Mouse (Mus musculus): ENCODE results near the gene Rrp12. TPM values are rescaled to one million over a fixed set of nuclear protein-coding genes. Genes with fewer than 3 reads are reported as not detected.

The Rrp12 gene
- polyA plus RNA-seq, 1 experiment, result 2.1 TPM

GRCm38 (mm10) chr19:41916853-41917252, 20.9 kb upstream of the Rrp12 start:
- peaks cover 22% of the 10 kb centered on the region for H3K4me1 ChIP-seq (ENCODE audit: control insufficient read depth, insufficient read depth, low read length)
- TF ChIP-seq POLR2A (IDR thresholded peaks at IDR 0.05; ENCODE audit: borderline replicate concordance, low read depth, low read length), result no peak
- no peak for TF ChIP-seq CTCF (IDR thresholded peaks at IDR 0.05; ENCODE audit: low read depth, low read length)
- no peak overlapping the region for H3K4me3 ChIP-seq (ENCODE audit: insufficient read depth, low read length)
- H3K27ac ChIP-seq (ENCODE audit: insufficient read depth, low read depth, low read length), result peak overlapping the region; percentile 60

DNA sequence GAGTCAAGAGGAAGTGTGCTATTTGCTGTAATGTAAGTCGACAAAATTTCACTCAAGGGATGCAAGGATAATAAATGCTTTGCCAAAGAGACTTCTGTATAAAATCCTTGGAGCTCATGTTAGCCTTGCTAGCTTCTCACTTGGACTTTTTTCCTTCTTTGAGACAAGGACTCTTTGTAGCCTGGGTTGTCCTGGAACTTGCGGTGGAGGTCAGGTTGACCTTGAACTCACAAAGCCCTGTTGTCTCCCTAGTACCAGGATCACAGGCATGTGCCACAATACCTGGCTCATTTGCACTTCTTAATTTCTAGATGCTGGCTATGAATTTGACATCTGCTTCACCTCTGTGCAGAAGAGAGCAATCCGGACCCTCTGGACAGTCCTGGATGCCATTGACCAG, 19.3 kb upstream of the Rrp12 start:
- peaks cover 25% of the 10 kb centered on the region for H3K4me1 ChIP-seq (ENCODE audit: control insufficient read depth, insufficient read depth, low read length)
- TF ChIP-seq CTCF (IDR thresholded peaks at IDR 0.05; ENCODE audit: low read depth, low read length) (no peak), POLR2A (IDR thresholded peaks at IDR 0.05; ENCODE audit: borderline replicate concordance, low read depth, low read length) (no peak)
- H3K4me3 ChIP-seq (ENCODE audit: insufficient read depth, low read length), result no peak overlapping the region
- peak overlapping the region; percentile 9; the same call in 1 of the 2 replicates for H3K27ac ChIP-seq (ENCODE audit: insufficient read depth, low read depth, low read length)

- peaks cover 25% of the 10 kb centered on the region for H3K4me1 ChIP-seq (ENCODE audit: control insufficient read depth, insufficient read depth, low read length)
- H3K27ac ChIP-seq (ENCODE audit: insufficient read depth, low read depth, low read length), result peak overlapping the region; percentile 75
- H3K4me3 ChIP-seq (ENCODE audit: insufficient read depth, low read length), result peak overlapping the region; percentile 87; the same call in 1 of the 2 replicates
Observed at GRCm38 (mm10) chr19:41914592-41914882, 18.6 kb upstream of the Rrp12 start.

DNA sequence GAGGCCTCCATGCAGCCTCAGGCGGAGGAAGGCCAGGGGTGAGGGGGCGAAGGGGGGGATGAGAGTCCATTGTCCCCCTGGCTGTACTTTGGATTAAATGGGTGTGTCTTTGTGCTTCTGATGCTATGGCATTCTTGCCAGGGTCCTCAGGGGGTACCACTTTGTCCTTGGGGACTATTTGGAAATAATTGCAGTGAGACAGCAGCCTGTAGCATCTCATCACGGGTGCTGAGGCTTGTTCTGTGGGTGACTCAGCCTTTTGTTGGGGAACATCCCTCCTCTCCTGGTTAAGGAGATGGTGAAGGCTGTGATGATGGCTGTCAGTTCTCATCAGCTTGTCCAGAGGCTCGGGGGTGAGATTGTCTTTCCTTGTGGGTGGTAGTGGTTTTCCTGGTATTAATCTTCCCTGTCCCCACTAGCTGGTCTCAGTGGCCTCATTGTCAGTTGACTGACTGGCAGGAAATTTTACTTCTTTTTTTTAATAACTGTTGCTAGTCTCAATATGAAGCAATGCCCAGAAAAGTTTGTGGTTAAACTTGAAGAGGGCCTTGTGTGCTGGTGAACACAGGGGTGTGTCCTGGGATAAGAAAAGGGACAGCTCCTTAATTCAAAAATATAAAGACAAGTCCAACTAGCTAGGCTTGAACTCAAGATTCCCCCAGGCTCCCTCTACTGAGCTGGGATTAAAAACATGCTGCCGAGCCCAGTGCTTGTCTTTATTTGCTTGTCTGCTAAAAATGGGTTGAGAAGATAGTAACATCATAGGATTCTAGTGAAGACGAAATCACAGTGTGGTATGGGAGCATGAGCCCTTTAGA, 18.0 kb upstream of the Rrp12 start:
- H3K4me3 ChIP-seq (ENCODE audit: insufficient read depth, low read length), result peak overlapping the region; percentile 87
- TF ChIP-seq CTCF (IDR thresholded peaks at IDR 0.05; ENCODE audit: low read depth, low read length) (no peak), POLR2A (IDR thresholded peaks at IDR 0.05; ENCODE audit: borderline replicate concordance, low read depth, low read length) (no peak)
- H3K27ac ChIP-seq (ENCODE audit: insufficient read depth, low read depth, low read length), result peak overlapping the region; percentile 75
- H3K4me1 ChIP-seq (ENCODE audit: control insufficient read depth, insufficient read depth, low read length), result peaks cover 25% of the 10 kb centered on the region

- H3K4me1 ChIP-seq (ENCODE audit: control insufficient read depth, insufficient read depth, low read length), result peaks cover 33% of the 10 kb centered on the region
- peak overlapping the region; percentile 87 for H3K4me3 ChIP-seq (ENCODE audit: insufficient read depth, low read length)
- peak overlapping the region; percentile 75 for H3K27ac ChIP-seq (ENCODE audit: insufficient read depth, low read depth, low read length)
- TF ChIP-seq CTCF (IDR thresholded peaks at IDR 0.05; ENCODE audit: low read depth, low read length) (no peak), POLR2A (IDR thresholded peaks at IDR 0.05; ENCODE audit: borderline replicate concordance, low read depth, low read length) (no peak)
Observed at GRCm38 (mm10) chr19:41912121-41913080, 16.4 kb upstream of the Rrp12 start.

DNA sequence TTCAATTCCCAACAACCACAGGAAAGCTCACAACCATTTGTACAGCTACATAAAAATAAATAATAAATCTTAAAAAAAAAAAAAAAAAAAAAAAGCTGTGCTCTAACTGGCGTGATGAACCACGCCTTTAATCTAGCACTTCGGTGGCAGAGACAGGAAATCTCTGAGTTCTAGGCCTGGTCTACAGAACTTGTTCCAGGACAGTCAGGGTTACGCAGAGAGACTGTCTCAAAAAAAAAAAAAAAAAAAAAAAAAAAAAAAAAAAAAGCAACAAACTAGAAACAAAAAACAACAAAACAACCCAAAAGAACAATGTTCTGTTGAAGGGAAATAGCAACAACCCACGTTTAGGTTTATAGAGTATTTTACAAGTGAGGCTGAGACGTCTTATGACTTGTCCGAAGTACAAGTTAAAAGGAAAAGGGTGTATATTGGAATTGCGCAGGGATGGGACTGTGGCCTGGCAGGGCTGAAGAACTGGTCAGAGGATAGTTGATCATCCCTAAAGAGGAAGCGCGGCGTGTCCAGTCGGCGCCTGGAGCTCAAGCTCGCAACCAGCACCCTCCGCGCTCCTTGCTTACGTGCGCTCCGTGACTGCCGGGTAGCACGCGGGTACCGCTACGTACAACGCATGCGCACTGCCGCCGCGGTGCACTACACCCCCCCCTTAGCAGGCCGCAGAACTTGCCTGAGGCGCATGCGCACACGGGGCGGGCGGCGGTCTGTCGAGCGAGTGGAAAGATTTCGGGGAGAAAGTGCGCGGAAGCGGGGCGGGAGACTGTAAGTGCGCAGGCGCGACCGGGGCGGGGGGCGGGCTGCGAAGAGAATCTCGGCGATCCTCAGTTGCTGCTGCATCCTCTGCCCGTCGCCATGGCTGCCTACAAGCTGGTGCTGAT, 15.5 kb upstream of the Rrp12 start, which contains the start of gene Pgam1:
Pgam1 (plus strand) TSS at position 746 of the 896 bp plus-strand sequence.
- Histone ChIP-seq H3K4me1 (ENCODE audit: control insufficient read depth, insufficient read depth, low read length) (peaks cover 35% of the 10 kb centered on the region), H3K27ac (ENCODE audit: insufficient read depth, low read depth, low read length) (peak within 1 kb of the TSS; percentile 75), H3K4me3 (ENCODE audit: insufficient read depth, low read length) (peak within 1 kb of the TSS; percentile 87)
- TF ChIP-seq POLR2A (IDR thresholded peaks at IDR 0.05; ENCODE audit: borderline replicate concordance, low read depth, low read length) (no peak), CTCF (IDR thresholded peaks at IDR 0.05; ENCODE audit: low read depth, low read length) (no peak)

GRCm38 (mm10) chr19:41910396-41910795, 14.4 kb upstream of the Rrp12 start:
- Histone ChIP-seq H3K27ac (ENCODE audit: insufficient read depth, low read depth, low read length) (peak overlapping the region; percentile 16; the same call in 1 of the 2 replicates), H3K4me1 (ENCODE audit: control insufficient read depth, insufficient read depth, low read length) (peaks cover 32% of the 10 kb centered on the region), H3K4me3 (ENCODE audit: insufficient read depth, low read length) (no peak overlapping the region)
- TF ChIP-seq POLR2A (IDR thresholded peaks at IDR 0.05; ENCODE audit: borderline replicate concordance, low read depth, low read length), result no peak
- no peak for TF ChIP-seq CTCF (IDR thresholded peaks at IDR 0.05; ENCODE audit: low read depth, low read length)

GRCm38 (mm10) chr19:41908736-41909135, 12.8 kb upstream of the Rrp12 start:
- Histone ChIP-seq H3K4me3 (ENCODE audit: insufficient read depth, low read length) (no peak overlapping the region), H3K27ac (ENCODE audit: insufficient read depth, low read depth, low read length) (no peak overlapping the region), H3K4me1 (ENCODE audit: control insufficient read depth, insufficient read depth, low read length) (peaks cover 25% of the 10 kb centered on the region)
- TF ChIP-seq POLR2A (IDR thresholded peaks at IDR 0.05; ENCODE audit: borderline replicate concordance, low read depth, low read length) (no peak), CTCF (IDR thresholded peaks at IDR 0.05; ENCODE audit: low read depth, low read length) (no peak)

GRCm38 (mm10) chr19:41907079-41907760, 11.2 kb upstream of the Rrp12 start:
- TF ChIP-seq CTCF (IDR thresholded peaks at IDR 0.05; ENCODE audit: low read depth, low read length) (no peak), POLR2A (IDR thresholded peaks at IDR 0.05; ENCODE audit: borderline replicate concordance, low read depth, low read length) (no peak)
- Histone ChIP-seq H3K27ac (ENCODE audit: insufficient read depth, low read depth, low read length) (no peak overlapping the region), H3K4me1 (ENCODE audit: control insufficient read depth, insufficient read depth, low read length) (peaks cover 25% of the 10 kb centered on the region), H3K4me3 (ENCODE audit: insufficient read depth, low read length) (no peak overlapping the region)
